8 mouse cellular contexts compared by ENCODE assay signal in the genomic region with DNA sequence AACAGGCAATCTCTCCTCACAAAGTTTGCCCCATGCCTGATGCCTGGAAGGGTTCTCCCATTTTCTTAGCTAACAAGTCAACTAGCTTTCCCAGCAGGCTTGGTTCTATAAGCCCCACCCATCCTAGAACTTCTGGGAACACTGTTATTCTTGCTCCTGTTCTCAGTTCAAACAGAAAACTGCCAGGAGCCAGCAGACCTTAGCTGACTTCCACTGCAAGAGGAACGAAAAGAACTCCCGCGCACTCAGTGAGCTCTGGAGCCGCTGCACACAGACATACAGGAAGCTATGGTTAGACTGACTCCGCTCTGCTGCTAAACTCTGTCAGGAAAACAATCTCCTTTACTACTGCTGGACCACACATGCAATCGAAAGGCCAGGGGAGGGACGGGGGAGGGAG.
DNase-seq lines count a peak whose midpoint lies in the region; ATAC-seq and TF ChIP-seq lines count a peak whose summit lies in the region.

No protein-coding gene starts in this region.

- H3K4me2 ChIP-seq in heart, embryonic 12.5 days, result peak overlapping the region; percentile 63
- H3K4me2 ChIP-seq in liver, embryonic 14.5 days (ENCODE audit: low read depth), result peak overlapping the region; percentile 28; the same call in 1 of the 2 replicates

- H3K36me3 ChIP-seq in heart, embryonic 12.5 days, result peaks cover 44% of the 10 kb centered on the region
- H3K36me3 ChIP-seq in liver, embryonic 14.5 days (replicated peaks; ENCODE audit: control insufficient read depth, insufficient read depth, low read depth), result no peaks in the 10 kb centered on the region

- no peak for TF ChIP-seq EP300 in liver, embryonic 14.5 days (IDR thresholded peaks at IDR 0.05; ENCODE audit: low read depth)

- no peaks in the 10 kb centered on the region for H3K27me3 ChIP-seq in heart, embryonic 12.5 days (replicated peaks)
- no peaks in the 10 kb centered on the region for H3K27me3 ChIP-seq in liver, embryonic 14.5 days (ENCODE audit: control insufficient read depth, insufficient read depth, low read length)

- peaks cover 13% of the 10 kb centered on the region for H3K4me1 ChIP-seq in heart, embryonic 12.5 days (replicated peaks)
- peaks cover 0 to 14% of the 10 kb centered on the region in 2 experiments; a peak in 3 of 4 replicates for H3K4me1 ChIP-seq in liver, embryonic 14.5 days (replicated peaks; ENCODE audit: control insufficient read depth in 2 of 2, insufficient read depth in 2 of 2, low read length in 1 of 2)

- H3K27ac ChIP-seq in heart, embryonic 12.5 days (ENCODE audit: poor library complexity, severe bottlenecking), result peak overlapping the region; percentile 78
- no peak overlapping the region for H3K27ac ChIP-seq in liver, embryonic 14.5 days

- peak; percentile 54 for DNase-seq in layer of hippocampus, adult 9-11 months
- DNase-seq in layer of hippocampus, postnatal 25 days (ENCODE audit: extremely low spot score in 1 of 2, low spot score in 1 of 2), result no peak
- peak; percentile 56 for DNase-seq in ZHBTc4 (ENCODE audit: low read depth, low spot score)
- DNase-seq in liver, embryonic 14.5 days (ENCODE audit: low read depth in 3 of 3, low spot score in 3 of 3), result no peak
- no peak for DNase-seq in right cerebral cortex, adult 18-20 months
- no peak for DNase-seq in urinary bladder, adult 2 months (ENCODE audit: low spot score)

- H3K4me3 ChIP-seq in heart, embryonic 12.5 days, result peak overlapping the region; percentile 22
- no peak overlapping the region for H3K4me3 ChIP-seq in liver, embryonic 14.5 days (ENCODE audit: insufficient read depth in 1 of 2, low read depth in 2 of 2, low read length in 2 of 2)

- H3K9me3 ChIP-seq in heart, embryonic 12.5 days (replicated peaks), result no peaks in the 10 kb centered on the region
- no peaks in the 10 kb centered on the region for H3K9me3 ChIP-seq in liver, embryonic 14.5 days (ENCODE audit: control insufficient read depth, low read length)

- no peak for TF ChIP-seq CTCF in liver, embryonic 14.5 days (IDR thresholded peaks at IDR 0.05; ENCODE audit: low read depth)

- no peak overlapping the region for H3K9ac ChIP-seq in heart, embryonic 12.5 days
- H3K9ac ChIP-seq in liver, embryonic 14.5 days (replicated peaks), result no peak overlapping the region; the same call in 1 of the 2 replicates

- WGBS in heart, embryonic 12.5 days, result 20% methylated on average over 5 of the region's 7 CpGs
- WGBS in liver, embryonic 14.5 days (ENCODE audit: insufficient replicate concordance), result 15% methylated on average over 6 of the region's 7 CpGs

- no peak for ATAC-seq in heart, embryonic 12.5 days (ENCODE audit: insufficient number of reproducible peaks, low FRiP score)
- ATAC-seq in liver, embryonic 14.5 days (ENCODE audit: insufficient read depth), result no peak
- ATAC-seq in erythroid progenitor cell, adult 5-6 weeks (replicated peaks; ENCODE audit: low FRiP score, poor library complexity, severe bottlenecking), result no peak

Comparison
In these comparisons a context has a peak if more than half of its experiments do, and no peak if none do; other contexts are left out.
1. DNase-seq: peak in layer of hippocampus, adult 9-11 months (single experiment) and ZHBTc4 (single experiment); none in layer of hippocampus, postnatal 25 days (0 of 2), liver, embryonic 14.5 days (0 of 3), right cerebral cortex, adult 18-20 months (single experiment) and urinary bladder, adult 2 months (single experiment).